Mouse (Mus musculus): Measurements from ENCODE around the gene Jade1. TPM values are rescaled to one million over a fixed set of nuclear protein-coding genes. Genes with fewer than 3 reads are reported as not detected.

Gene Jade1
- total RNA-seq, 2 experiments from 2014 or later, result 30.2 to 41.1 TPM

DNA sequence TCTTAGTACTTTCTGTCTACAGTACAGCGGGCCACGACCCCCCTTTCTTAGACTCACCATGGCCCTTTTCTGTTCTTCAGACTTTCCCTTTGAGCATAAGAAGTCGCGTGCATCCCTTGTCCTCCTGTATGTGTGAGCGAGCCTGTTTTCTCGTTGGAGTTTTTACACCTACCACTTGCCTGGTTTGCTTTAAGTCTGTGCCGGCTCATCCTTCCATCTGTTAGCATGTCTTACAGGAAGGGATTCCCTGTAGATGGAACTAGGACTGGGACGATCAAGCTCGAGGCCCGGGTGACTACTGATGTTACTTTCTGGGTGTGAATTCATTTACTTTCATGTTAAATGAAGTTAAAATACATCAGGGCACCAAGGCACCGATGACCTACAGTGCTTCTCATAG is 17.4 kb downstream of the Jade1 start:
- intact Hi-C loops (cut with DNase I), result no loop called here
- no peak for DNase-seq

DNA sequence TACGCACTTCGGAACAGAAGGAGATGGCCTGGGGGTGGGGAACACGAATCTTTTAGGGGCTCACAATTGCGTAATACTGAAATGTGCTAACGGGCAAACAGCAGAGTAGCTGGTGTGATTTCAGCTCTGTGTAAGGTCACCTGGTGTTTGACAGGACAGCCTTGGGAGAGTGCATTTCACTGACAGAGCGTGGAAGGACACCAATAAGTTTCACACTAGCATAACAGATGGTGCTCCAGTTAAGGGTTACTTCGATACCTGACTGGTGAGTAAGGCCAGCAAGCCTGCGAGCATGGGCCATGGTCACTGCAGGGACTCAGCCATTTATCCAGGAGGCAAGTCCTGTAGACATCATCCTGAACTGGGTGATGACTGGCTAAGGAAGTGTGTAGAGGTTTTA is 18.7 kb downstream of the Jade1 start:
- intact Hi-C loops (cut with DNase I), result no loop called here
- no peak for DNase-seq

DNA sequence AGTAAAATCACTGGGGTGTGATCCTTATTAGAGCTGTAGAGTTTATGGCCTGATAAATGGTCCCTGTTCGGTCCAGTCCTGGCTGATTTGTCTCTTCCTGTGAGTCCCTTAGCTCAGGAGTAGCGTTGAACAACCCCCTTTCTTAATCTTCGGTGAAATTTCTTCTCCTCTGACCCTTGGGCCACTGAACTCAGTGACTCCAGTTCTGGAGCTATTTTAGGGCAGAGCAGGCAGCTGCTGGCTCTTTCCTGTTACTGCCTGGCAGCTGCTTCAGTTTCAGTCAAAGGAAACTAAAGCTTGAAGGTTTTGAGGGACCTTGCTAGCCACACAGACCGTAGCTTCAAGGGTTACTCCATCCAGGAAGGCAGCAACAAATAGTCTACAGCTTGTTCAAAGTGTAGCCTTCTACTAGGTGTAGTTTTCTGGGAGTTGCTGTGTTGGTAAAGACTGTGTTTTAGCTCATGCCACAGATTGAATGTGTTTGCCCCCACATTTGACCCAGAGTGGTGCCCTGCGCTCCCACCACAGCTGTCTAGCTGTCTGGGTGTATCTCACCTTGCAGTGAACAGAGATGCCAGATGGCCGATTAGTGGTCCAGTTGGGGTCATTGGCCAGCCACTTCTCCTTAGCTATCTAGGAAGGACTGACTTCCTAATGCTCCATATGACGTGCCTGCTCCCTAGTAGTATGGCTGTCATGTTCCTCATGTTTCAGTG is 19.3 kb downstream of the Jade1 start:
- intact Hi-C loops (cut with DNase I), result no loop called here
- peak in 1 of 2 experiments; percentile 39 for DNase-seq

DNA sequence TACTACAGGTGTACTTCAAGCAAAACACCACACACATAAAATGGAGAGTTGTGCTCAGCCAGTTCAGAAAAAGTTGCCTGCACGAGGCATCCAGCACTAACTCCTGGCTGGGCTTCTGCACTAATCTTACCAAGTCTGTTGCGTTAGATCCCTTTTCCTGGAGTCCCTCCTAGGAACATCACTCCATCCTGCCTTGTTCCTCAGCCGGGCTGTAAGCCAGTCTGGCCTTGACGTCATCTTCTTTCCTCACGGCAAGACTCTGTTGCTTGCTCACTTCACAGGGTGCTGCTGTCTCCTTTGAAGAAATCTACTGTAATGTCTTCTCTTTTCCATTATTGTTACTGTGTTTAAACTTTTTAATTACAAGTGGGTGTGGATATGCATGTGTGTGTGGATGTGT is 20.4 kb downstream of the Jade1 start:
- peak; percentile 45 to 56 for DNase-seq
- intact Hi-C loops (cut with DNase I), result no loop called here

DNA sequence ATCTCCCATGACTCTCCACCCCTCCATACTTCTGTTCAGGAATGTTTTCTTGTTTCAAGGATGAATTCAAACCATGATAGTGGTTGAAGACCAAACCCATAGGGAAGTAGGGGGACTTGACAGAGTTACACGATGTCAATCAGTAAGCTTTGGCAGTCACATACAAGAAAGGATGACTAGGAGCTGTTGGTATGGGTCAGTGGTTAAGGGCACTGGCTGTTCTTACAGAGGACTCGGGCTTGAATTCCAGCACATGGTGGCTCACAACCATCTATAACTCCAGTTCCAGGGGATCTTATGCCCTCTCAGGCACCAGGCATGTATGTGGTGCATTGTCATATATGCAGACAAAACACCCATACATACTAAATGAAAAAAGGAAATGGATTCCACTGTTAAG is 21.7 kb downstream of the Jade1 start:
- no peak for DNase-seq
- intact Hi-C loops (cut with DNase I), result no loop called here

DNA sequence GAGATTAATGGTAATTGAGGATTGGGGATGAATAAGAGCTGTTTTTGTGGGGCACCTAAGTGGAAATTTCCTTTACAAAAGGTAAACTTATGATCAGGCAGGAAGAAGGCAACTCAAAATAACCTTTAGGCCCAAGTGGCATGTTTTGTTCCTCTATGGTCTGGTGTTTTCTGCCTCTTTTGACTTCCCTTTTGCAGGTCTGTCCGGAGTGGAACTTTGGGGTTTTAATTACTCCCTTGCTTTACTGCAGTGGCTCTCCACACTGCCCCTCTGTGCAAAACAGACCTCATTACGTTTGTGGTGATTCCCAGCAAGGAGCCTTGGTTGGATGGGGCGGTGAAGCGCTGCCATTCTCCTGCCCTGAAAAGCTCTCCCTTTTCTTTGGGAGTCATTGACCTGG is 24.3 kb downstream of the Jade1 start:
- DNase-seq, result no peak
- intact Hi-C loops (cut with DNase I), result loop anchor here (10.0 kb wide), 1 partner anchor 385 kb away; no protein-coding TSS in a partner anchor

DNA sequence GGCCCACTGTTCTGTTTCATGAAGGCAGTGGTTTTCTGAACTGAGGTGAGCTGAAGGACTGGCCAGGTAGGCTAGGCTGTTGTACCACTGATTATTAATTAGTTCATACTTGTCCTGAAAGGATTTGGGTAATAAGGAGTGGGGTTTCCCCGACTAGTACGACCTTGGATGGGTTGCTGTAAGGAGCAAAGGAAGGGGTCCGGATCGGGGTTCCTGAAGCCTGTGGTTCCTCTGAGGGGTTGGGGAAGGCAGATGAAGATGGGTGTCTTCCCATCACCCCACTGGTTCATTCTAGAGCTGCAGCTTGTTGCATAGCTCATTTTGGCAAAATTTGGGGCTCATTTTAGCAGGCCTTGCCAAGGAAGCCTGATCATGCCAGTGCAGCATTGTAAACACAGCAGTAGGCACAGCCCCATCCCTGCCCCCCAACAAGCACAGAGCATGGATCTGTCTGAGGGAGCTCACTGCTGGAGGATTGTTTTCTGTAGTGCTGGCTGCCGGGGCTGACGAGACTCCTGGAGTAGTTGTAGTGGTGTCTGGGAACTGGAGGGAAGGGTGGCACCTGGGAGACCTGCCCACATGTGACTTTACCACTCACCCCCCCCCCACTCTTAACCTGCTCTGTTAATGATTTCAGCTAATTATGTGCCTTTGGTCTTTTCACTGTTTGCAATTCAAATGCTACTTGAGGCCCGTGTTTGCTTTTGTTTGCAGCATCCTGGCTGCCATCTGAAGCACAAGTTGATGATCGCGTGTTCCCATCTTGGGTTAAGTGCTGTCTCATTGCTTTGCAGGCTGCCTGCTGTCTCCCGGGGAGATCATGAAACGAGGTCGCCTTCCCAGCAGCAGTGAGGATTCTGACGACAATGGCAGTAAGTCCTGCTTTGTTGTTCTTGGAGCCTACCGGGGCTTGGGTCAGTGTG is 25.1 kb downstream of the Jade1 start:
- intact Hi-C loops (cut with DNase I), result loop anchor here (10.0 kb wide), 1 partner anchor 386 kb away; no protein-coding TSS in a partner anchor
- no peak for DNase-seq

DNA sequence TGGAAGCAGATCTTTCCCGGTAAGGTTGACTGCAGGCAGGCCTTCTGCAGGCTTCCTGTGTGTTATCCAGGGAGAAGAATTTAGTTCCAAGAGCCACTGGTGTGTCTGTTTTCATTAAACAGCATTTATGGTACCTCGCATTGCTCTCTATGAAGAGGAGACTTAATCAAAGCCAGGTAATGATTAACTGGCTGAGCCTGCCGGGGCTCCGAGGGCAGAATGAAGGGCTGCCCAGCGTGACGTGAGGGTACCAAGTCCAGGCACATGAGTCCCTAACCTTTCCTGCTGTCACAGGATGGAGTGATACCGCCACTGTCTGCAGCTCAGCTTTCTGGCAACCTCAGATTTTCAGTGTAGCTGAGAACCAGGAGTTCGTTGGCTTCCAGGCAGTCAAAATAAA is 25.9 kb downstream of the Jade1 start:
- intact Hi-C loops (cut with DNase I), result loop anchor here (10.0 kb wide), 1 partner anchor 387 kb away; no protein-coding TSS in a partner anchor

DNA sequence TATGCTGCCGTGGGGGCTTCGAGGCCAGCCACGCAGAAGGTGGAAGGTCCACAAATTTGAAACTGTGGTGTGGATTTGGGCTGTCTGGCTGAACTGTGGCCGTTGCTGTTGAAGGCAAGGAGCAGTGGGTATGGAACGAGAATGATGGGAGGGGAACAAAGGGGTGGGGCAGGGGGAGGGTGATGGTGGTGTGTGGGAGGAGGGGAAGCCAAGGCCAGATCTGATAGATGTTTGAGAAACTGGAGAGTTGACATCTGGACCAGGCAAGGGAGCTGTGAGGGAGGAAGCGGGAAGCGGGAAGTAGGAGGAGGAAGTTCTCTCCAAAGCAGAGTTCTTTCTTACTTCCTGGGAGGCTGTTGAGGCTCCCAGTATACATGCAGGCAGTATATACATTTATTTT is 26.7 kb downstream of the Jade1 start:
- intact Hi-C loops (cut with DNase I), result loop anchor here (10.0 kb wide), 1 partner anchor 387 kb away; no protein-coding TSS in a partner anchor

More for the DNA sequence above, 25.9 kb downstream of the Jade1 start:
- DNase-seq, result no peak

DNA sequence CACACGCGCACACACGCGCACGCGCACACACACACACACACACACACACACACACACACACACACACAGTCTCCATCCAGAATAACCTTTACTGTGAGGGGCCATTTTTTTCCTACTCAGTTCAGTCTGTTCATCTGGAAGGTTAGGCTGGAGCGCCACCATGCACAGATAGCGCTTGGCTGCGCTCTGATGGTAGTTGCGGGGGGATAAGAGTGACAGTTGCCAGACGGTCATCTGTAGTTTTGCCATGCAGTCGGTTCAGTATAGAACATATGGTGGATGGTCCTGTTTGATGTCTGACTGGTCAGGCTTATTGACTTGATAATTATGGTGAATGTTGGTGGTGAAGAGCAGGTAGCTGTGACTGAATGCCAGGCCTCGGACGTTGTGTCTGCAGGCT is 27.6 kb downstream of the Jade1 start:
- intact Hi-C loops (cut with DNase I), result loop anchor here (10.0 kb wide), 1 partner anchor 388 kb away; no protein-coding TSS in a partner anchor
- no peak for DNase-seq

More for the DNA sequence above, 26.7 kb downstream of the Jade1 start:
- no peak for DNase-seq

DNA sequence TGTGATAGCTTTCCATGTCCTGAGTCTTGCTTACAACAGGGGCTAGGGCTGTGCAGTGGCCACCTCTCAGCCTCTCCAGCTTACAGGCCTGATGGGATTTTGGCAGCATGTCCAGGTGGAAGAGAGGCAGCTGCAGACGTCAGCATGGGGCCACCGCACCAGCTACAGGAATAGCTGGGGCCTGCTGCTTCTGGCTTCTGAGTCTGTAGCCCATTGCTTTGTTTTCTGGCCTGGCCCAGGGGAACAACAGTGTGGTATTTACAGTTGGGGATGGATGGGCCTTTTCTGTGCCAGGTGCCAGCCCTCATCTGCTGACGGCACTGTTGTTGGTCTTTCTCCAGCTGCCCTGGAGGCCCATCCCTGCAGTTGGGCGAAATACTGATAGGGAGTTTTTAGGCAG is 28.1 kb downstream of the Jade1 start:
- DNase-seq, result peak in 1 of 2 experiments; percentile 42
- intact Hi-C loops (cut with DNase I), result loop anchor here (10.0 kb wide), 1 partner anchor 389 kb away; no protein-coding TSS in a partner anchor

DNA sequence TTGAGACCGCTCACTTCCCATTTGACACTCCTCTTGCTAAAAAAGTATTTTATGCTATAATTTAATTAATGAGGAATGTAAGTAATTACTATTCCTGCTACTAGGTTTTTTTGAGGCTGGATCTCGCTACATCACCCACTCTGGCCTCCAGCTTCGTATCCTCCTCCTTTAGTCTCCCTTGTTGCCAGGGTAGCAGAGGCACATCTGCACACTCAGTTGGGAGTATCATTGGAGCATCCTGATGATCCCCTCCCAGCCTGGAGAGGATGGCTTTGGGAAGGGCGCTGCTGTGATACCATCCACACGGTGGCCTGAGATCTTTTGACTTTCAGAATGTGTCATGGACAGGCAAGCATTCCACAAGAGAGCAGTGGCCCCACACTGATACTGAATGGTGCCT is 30.0 kb downstream of the Jade1 start:
- intact Hi-C loops (cut with DNase I), result loop anchor here (10.0 kb wide), 1 partner anchor 391 kb away; no protein-coding TSS in a partner anchor
- DNase-seq, result no peak

DNA sequence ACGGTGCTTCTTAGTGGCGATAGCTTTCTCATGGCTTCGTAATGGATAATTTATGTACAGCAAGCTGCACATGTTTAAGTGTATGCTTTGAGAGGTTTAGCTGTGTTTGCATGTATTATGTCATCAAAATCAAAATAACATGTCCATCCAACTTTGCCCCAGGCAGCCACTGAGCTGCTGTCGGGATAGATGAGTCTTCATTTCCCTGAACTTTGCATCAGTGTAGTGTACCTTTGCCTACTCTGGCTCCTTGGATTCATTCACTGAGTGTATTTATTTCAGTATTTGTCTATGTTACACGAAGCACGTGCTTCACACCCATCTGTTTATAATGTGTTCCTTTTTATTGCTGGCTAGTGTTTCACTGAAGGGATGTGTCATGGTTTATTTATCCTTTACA is 30.8 kb downstream of the Jade1 start:
- intact Hi-C loops (cut with DNase I), result loop anchor here (2.0 to 10.0 kb wide), 2 partner anchors 20 to 392 kb away; no protein-coding TSS in a partner anchor
- DNase-seq, result no peak

DNA sequence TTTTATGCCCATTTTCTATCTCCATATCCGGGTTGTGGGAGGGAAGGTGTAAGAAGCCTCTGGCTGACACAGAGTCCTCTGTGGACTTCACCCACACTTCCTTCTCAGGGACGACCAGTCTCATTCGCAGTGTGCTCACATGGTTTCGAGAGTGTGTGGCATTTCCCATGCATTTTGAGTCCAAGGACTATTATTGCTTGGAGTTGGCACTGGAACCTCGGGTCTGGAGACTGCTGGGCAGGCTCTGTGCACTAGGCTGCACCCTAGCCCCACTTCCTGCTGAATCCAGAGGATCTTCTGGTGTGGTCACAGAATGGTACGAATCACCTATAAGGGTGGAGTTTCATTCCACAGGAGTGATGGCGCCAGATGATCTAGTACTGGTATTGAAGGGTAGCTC is 31.4 kb downstream of the Jade1 start:
- no peak for DNase-seq
- intact Hi-C loops (cut with DNase I), result loop anchor here (2.0 to 10.0 kb wide), 2 partner anchors 20 to 392 kb away; no protein-coding TSS in a partner anchor

DNA sequence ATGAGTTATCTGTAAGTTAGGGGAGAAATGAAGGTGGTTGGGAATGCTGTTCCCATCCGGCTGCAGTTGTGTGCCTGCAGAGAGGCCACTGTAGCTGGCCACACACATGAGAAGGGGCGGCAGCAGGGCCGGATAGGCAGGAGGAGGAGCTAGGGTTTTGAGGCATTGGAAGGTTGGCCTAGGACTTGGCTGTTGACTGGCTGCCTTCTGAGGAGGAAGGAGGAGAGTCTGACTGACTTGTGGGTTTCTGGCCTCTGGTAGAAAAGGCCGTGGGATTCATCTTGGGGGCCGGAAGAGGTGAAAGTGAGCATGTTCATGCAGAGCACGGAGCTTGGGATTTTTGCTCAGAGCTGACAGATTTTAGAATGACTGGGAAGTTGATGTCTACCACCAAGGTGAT is 32.1 kb downstream of the Jade1 start:
- peak; percentile 44 to 47 for DNase-seq

DNA sequence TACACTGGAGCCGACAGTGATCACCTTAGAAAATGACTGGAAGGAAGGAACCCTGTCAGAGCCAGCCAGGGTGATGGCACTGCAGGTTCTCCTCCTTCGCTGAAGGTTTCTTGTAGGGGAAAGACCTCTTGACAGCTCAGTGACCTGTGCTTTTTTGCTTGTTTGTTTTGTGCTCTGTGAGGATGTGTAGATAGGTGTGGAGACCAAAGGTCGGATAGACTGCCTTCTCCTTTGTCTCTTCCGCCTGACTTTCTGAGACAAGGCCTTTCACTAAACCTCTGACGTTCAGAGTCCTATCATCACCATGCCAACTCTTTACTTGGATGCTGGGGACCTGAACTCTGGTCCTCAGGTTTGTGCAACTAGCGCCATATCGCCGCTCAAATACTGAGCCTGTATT is 33.0 kb downstream of the Jade1 start:
- intact Hi-C loops (cut with DNase I), result loop anchor here (10.0 kb wide), 1 partner anchor 394 kb away; no protein-coding TSS in a partner anchor
- no peak for DNase-seq

More for the DNA sequence above, 32.1 kb downstream of the Jade1 start:
- intact Hi-C loops (cut with DNase I), result loop anchor here (2.0 to 10.0 kb wide), 2 partner anchors 21 to 393 kb away; no protein-coding TSS in a partner anchor

DNA sequence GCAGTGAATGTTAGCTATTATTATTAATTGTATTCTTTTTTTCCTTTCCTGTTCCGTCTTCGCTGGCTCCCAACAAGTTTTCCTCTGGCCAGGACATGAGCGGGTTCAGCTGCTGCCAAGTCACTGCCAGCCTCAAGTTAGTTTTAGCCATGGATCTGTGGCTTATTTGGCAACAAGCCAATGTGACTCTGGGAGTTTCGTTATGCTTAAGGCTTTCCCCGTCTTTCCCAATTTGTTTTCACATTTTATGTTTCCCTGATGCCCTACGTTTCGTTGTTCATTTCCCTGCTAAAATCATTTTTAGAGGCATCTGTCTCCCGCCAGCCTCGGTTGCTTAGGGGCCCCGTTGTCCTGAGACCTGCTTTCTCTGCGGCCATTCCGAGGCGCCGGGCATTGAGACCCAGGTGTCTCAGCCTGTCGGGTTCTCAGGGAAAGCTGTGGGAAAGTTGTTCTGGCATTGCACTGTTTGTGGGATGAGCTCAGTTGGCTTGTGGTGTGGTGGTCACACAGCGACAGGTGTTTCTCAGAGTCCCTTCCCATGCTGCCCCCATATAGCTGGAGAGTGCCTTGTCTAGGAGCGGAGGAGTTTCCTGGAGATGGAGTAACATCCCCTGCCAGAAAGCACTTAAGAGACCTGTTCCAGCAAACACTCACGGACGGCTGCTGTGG is 33.8 kb downstream of the Jade1 start:
- no peak for DNase-seq
- intact Hi-C loops (cut with DNase I), result loop anchor here (10.0 kb wide), 1 partner anchor 395 kb away; no protein-coding TSS in a partner anchor

DNA sequence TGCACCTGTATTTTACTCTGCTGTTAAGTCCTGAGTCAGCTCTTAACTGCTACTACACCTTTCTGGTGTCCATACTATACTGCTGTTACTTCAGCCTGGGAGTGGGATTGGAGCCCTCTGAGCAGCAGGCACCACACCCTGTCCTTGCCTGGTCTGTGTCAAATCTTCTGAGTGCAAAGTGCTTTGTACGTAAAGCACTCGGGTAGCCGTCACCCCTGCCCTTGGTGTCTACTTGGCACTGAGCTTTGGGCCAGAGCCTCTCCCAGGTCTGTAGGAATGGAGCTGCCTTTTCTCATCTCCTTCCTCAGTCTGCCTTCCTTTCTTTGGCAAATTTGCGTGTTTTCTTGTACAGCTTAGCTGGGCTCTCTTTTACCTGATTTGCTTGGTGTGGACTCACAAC is 34.5 kb downstream of the Jade1 start:
- no peak for DNase-seq
- intact Hi-C loops (cut with DNase I), result loop anchor here (2.0 to 10.0 kb wide), 3 partner anchors 361 to 505 kb away; partner anchors contain the start of gene Pgrmc2

DNA sequence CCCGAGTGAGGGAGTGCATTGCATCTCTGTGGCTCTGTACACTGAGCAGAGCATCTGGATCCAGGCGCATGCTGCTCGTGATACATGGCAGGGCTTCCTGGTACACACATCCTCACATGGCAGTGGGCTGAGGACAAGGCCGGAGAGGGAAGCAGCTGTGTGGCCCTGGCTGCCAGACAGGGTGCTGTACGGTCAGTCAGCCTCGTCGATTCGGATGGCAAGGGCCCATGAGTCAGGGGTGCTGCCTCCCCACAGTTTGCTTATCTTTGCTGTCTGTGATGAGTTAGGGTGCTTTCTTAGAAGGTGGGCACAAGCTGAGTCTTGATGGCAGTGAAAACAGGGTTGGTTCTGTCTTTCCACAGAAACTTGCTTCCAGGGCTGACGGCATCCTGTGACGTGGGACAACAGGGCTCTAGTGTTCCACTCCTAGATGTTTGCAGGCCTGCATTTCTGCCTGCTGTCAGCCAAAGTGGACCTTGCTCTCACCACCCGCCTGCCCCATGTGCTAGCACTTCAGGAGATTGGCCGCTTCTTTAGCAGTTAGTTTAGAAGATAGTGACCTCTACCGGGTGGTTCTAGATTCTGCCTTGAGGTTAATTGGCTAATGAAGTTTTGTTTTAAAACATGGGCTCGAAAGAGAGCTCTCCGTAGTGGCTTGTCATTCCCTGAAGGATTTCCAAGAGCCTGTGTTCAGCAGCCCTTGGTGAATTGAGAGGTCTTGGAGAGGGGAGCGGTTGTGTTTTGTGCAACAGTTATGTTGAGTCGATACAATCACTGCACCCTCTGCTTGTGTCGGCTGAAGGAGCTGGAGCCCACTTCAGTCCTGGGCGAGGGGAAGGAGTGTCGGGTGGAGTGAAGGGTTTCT is 35.4 kb downstream of the Jade1 start:
- intact Hi-C loops (cut with DNase I), result loop anchor here (2.0 to 10.0 kb wide), 2 partner anchors 362 to 506 kb away; partner anchors contain the start of gene Pgrmc2
- DNase-seq, result peak in 1 of 2 experiments; percentile 34

Measured in heart, postnatal 36 days (tissue).